Mouse (Mus musculus): Measurements from ENCODE around the gene Plppr1. TPM values are rescaled to one million over a fixed set of nuclear protein-coding genes. Genes with fewer than 3 reads are reported as not detected.
"Not testable (repeated sequence)": the region's sequence is repeated elsewhere in the genome, so short reads cannot be mapped to it uniquely, and the experiment has no call there.

The Plppr1 gene
- polyA plus RNA-seq, 1 experiment from 2014 or later = 0.32 TPM

GRCm38 (mm10) chr4:49348677-49349076 lies 289.6 kb downstream of the Plppr1 start:
- H3K9me3 ChIP-seq (replicated peaks) = no peaks in the 10 kb centered on the region
- no peaks in the 10 kb centered on the region for H3K36me3 ChIP-seq
- H3K4me2 ChIP-seq = no peak overlapping the region
- H3K27ac ChIP-seq = no peak overlapping the region
- no peak overlapping the region for H3K4me3 ChIP-seq
- no peak overlapping the region for H3K9ac ChIP-seq
- no peak for ATAC-seq
- H3K4me1 ChIP-seq = no peaks in the 10 kb centered on the region
- 64% methylated on average over 2 of the region's 2 CpGs for WGBS (ENCODE audit: insufficient replicate concordance)
- H3K27me3 ChIP-seq (replicated peaks) = no peaks in the 10 kb centered on the region

GRCm38 (mm10) chr4:49350470-49350869 lies 291.4 kb downstream of the Plppr1 start:
- H3K36me3 ChIP-seq = no peaks in the 10 kb centered on the region
- no peaks in the 10 kb centered on the region for H3K27me3 ChIP-seq (replicated peaks)
- H3K9me3 ChIP-seq (replicated peaks) = no peaks in the 10 kb centered on the region
- no peak overlapping the region for H3K9ac ChIP-seq
- 59% methylated on average over 4 of the region's 4 CpGs for WGBS (ENCODE audit: insufficient replicate concordance)
- ATAC-seq = no peak
- H3K27ac ChIP-seq = no peak overlapping the region
- H3K4me3 ChIP-seq = no peak overlapping the region
- H3K4me1 ChIP-seq = no peaks in the 10 kb centered on the region
- no peak overlapping the region for H3K4me2 ChIP-seq

GRCm38 (mm10) chr4:49357097-49357496 lies 298.0 kb downstream of the Plppr1 start:
- Histone ChIP-seq H3K9ac (no peak overlapping the region), H3K36me3 (no peaks in the 10 kb centered on the region), H3K4me3 (no peak overlapping the region), H3K4me1 (no peaks in the 10 kb centered on the region), H3K27ac (no peak overlapping the region), H3K27me3 (replicated peaks) (no peaks in the 10 kb centered on the region), H3K9me3 (replicated peaks) (0 out of 2 replicates have a peak, but pooled peaks cover 6% of the 10 kb centered on the region), H3K4me2 (no peak overlapping the region)
- 59% methylated on average over 2 of the region's 2 CpGs for WGBS (ENCODE audit: insufficient replicate concordance)
- ATAC-seq = no peak

- H3K27me3 ChIP-seq (replicated peaks); H3K27ac ChIP-seq; H3K4me1 ChIP-seq; H3K36me3 ChIP-seq; H3K9ac ChIP-seq; H3K4me2 ChIP-seq; H3K4me3 ChIP-seq; ATAC-seq: not testable (repeated sequence)
- H3K9me3 ChIP-seq (replicated peaks) = peaks cover 15% of the 10 kb centered on the region; the same call in 1 of the 2 replicates
- 57% methylated on average over 3 of the region's 3 CpGs for WGBS (ENCODE audit: insufficient replicate concordance)
Measured at GRCm38 (mm10) chr4:49368046-49368445, 309.0 kb downstream of the Plppr1 start.

GRCm38 (mm10) chr4:49383576-49384318 lies 324.7 kb downstream of the Plppr1 start:
- not testable (repeated sequence) for H3K9me3 ChIP-seq (replicated peaks); H3K27ac ChIP-seq; H3K36me3 ChIP-seq; ATAC-seq; H3K4me2 ChIP-seq; H3K9ac ChIP-seq; H3K27me3 ChIP-seq (replicated peaks); H3K4me3 ChIP-seq; H3K4me1 ChIP-seq
- 53% methylated on average over 2 of the region's 2 CpGs for WGBS (ENCODE audit: insufficient replicate concordance)

GRCm38 (mm10) chr4:49386873-49387272 lies 327.8 kb downstream of the Plppr1 start:
- no peak overlapping the region for H3K4me3 ChIP-seq
- H3K9ac ChIP-seq = no peak overlapping the region
- ATAC-seq = no peak
- H3K9me3 ChIP-seq (replicated peaks) = no peaks in the 10 kb centered on the region
- H3K36me3 ChIP-seq = no peaks in the 10 kb centered on the region
- no peaks in the 10 kb centered on the region for H3K27me3 ChIP-seq (replicated peaks)
- WGBS (ENCODE audit: insufficient replicate concordance) = 35% methylated on average over 2 of the region's 2 CpGs
- no peaks in the 10 kb centered on the region for H3K4me1 ChIP-seq
- no peak overlapping the region for H3K27ac ChIP-seq
- no peak overlapping the region for H3K4me2 ChIP-seq

All from liver, embryonic 12.5 days (tissue).